Mouse (Mus musculus): ENCODE measurements around the gene Fcf1. TPM values are rescaled to one million over a fixed set of nuclear protein-coding genes. Genes with fewer than 3 reads are reported as not detected.
A peak's percentile ranks its signal among the peaks of the same experiment; 100 is the strongest.

The Fcf1 gene
- polyA plus RNA-seq (2012), result 3.1 and 3.2 TPM in 2 replicates

DNA sequence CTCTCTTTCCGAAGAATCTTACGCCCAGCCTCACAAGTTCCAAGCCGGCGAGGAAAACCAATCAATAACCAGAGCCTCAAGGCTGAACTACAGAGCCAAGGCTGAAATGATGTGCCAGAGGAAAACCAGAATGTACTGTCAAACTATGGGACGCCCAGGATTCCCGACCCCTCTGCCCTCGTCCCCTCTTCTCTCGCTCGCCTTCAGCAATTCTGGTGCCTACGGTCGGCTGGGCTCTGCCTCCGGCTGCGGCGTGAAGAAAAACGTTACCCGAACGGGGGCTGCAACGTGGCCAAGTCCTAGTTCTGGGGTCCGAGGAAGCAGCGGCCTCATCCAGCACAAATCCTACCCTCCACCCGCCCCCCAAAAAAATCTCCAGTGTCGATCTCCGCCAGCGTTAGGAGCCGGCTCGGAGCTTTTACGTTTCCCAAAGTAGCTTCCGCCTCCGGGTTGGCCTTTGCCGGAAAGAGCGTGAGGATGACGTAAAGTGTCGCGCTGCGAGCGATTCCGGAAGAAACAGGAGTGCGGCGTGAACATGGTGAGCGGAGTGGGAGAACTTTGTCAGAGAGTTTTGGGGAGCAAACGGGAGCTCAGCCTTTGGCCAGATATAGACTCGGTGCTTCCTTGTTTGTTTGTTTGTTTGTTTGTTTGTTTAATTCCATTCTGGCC lies at the start of gene Fcf1, which contains the start of gene Arel1:
TSS of gene Fcf1 (plus strand) at position 470 of the 669 bp plus-strand sequence.
TSS of gene Arel1 (minus strand) at position 473 of the 669 bp plus-strand sequence.
- Histone ChIP-seq H3K4me1 (ENCODE audit: control insufficient read depth) (peaks cover 38% of the 10 kb centered on the region), H3K4me3 (replicated peaks) (peak within 1 kb of the TSS; percentile 79), H3K9me3 (ENCODE audit: control insufficient read depth, low read length) (no peaks in the 10 kb centered on the region), H3K36me3 (ENCODE audit: control insufficient read depth) (peaks cover 53% of the 10 kb centered on the region), H3K27me3 (ENCODE audit: control insufficient read depth) (no peaks in the 10 kb centered on the region)
- TF ChIP-seq TAL1 (IDR thresholded peaks at IDR 0.05; ENCODE audit: low read length) (no peak), GATA1 (IDR thresholded peaks at IDR 0.05; ENCODE audit: low read length) (no peak)

DNA sequence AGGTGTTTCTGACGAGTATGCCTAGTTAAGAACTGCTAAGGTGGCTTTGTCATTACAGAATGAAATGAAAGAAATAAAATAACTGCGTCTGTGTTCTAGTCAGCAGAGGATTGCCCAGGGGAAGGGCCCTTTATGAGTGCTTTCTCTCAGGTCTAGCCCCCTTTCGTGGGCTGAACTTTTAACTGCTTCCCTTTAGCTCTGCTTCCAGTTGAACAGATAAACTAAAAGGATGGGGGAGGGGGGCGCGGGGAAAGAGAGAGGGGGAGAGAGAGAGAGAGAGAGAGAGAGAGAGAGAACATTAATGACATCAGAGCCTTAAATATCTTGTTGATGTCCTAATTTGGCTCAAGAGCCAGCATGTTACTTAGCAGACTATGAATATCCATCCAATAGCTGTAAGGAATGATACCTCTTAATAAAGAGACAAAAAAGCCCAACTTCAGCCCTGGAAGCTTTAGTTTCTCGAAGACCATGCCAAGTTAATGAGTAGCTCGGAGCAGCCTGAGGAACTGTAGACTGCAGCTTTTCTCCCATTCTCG lies 48.7 kb upstream of the Fcf1 start:
- Histone ChIP-seq H3K9me3 (ENCODE audit: control insufficient read depth, low read length) (no peaks in the 10 kb centered on the region), H3K4me3 (replicated peaks) (no peak overlapping the region), H3K27me3 (ENCODE audit: control insufficient read depth) (no peaks in the 10 kb centered on the region), H3K4me1 (ENCODE audit: control insufficient read depth) (no peaks in the 10 kb centered on the region), H3K36me3 (ENCODE audit: control insufficient read depth) (peaks cover 100% of the 10 kb centered on the region)
- TF ChIP-seq GATA1 (IDR thresholded peaks at IDR 0.05; ENCODE audit: low read length), result no peak

DNA sequence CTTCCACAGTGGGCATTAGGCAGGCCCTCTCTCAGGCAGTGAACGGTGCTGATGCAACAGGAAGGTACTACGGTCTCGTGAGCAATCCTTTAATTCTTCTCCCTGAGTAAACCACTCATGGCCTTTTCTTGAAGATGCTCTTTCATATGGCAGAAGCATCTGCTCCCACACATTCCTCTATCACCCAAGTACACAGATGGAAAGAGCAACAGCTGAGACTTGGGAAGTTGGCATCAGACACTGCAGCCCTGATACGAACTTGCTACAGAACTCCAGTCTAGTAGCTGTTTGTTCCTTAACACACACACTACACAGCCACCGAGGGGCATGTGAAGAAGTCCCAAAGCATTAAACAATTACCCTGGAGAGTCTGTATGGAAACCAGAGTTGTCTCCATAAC lies 46.4 kb upstream of the Fcf1 start:
- Histone ChIP-seq H3K36me3 (ENCODE audit: control insufficient read depth) (peaks cover 99% of the 10 kb centered on the region), H3K4me3 (replicated peaks) (no peak overlapping the region), H3K27me3 (ENCODE audit: control insufficient read depth) (no peaks in the 10 kb centered on the region), H3K4me1 (ENCODE audit: control insufficient read depth) (no peaks in the 10 kb centered on the region), H3K9me3 (ENCODE audit: control insufficient read depth, low read length) (no peaks in the 10 kb centered on the region)
- TF ChIP-seq TAL1 (IDR thresholded peaks at IDR 0.05; ENCODE audit: low read length), result no peak
- TF ChIP-seq GATA1 (IDR thresholded peaks at IDR 0.05; ENCODE audit: low read length), result no peak

DNA sequence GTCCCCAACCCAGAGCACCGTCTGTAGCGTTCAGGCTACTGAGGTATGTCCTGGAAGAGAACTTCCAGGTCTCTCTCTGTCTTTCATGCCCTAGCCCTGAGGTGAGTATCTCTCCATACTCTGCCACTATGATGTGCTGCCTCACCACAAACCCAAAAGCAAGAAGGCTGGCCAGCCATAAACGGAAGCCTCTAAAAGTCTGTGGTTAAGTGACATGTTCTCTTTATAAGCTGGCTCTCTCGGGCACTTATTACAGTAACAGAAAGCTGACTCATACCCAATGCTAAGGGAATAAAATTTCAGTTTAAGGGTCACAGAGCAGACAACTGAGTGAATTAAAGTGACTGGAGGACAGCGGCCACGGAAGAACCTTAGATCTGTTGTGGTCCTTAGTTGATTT lies 44.2 kb upstream of the Fcf1 start:
- Histone ChIP-seq H3K9me3 (ENCODE audit: control insufficient read depth, low read length) (no peaks in the 10 kb centered on the region), H3K27me3 (ENCODE audit: control insufficient read depth) (no peaks in the 10 kb centered on the region), H3K4me3 (replicated peaks) (no peak overlapping the region), H3K36me3 (ENCODE audit: control insufficient read depth) (peaks cover 99% of the 10 kb centered on the region), H3K4me1 (ENCODE audit: control insufficient read depth) (no peaks in the 10 kb centered on the region)
- no peak for TF ChIP-seq TAL1 (IDR thresholded peaks at IDR 0.05; ENCODE audit: low read length)
- no peak for TF ChIP-seq GATA1 (IDR thresholded peaks at IDR 0.05; ENCODE audit: low read length)

DNA sequence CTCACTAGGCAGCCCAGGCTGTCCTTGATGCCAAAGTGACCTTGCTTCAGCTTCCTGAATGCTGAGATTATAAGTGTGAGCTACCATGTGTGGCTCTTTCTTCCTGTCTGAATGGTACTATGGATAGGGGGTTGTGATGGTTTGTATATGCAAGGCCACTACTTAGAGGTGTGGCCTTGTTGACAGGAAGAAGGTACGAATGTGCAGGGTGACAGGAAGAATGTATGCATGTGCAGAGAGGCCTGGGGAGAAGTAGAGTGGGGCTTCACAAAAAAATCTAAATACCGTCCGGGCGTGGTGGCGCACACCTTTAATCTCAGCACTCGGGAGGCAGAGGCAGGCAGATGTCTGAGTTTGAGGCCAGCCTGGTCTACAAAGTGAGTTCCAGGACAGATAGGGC lies 38.5 kb upstream of the Fcf1 start:
- TF ChIP-seq GATA1 (IDR thresholded peaks at IDR 0.05; ENCODE audit: low read length), result no peak
- TF ChIP-seq TAL1 (IDR thresholded peaks at IDR 0.05; ENCODE audit: low read length), result no peak
- no peak overlapping the region for H3K4me3 ChIP-seq (replicated peaks)
- peaks cover 94% of the 10 kb centered on the region for H3K36me3 ChIP-seq (ENCODE audit: control insufficient read depth)
- H3K27me3 ChIP-seq (ENCODE audit: control insufficient read depth), result no peaks in the 10 kb centered on the region
- H3K4me1 ChIP-seq (ENCODE audit: control insufficient read depth), result no peaks in the 10 kb centered on the region
- no peaks in the 10 kb centered on the region for H3K9me3 ChIP-seq (ENCODE audit: control insufficient read depth, low read length)

DNA sequence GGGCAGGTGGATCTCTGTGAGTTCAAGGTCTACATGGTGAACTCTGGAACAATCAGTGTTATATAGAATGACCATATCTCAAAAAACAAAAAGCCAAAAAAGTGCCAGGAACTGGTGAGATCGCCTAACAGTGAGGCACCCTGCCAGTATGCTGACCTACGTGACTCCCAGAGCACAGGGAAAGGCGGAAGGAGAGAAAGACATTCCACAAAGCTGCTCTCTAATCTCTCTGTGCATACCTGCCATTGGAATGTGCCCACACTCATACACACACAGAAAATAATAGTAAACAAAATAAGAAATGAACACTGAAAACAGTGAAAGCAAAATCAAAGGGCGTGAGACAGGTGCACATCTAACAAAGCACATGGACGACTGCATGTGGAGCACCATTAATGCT lies 35.4 kb upstream of the Fcf1 start:
- H3K4me1 ChIP-seq (ENCODE audit: control insufficient read depth), result no peaks in the 10 kb centered on the region
- H3K36me3 ChIP-seq (ENCODE audit: control insufficient read depth), result peaks cover 89% of the 10 kb centered on the region
- TF ChIP-seq TAL1 (IDR thresholded peaks at IDR 0.05; ENCODE audit: low read length) (no peak), GATA1 (IDR thresholded peaks at IDR 0.05; ENCODE audit: low read length) (no peak)
- H3K9me3 ChIP-seq (ENCODE audit: control insufficient read depth, low read length), result no peaks in the 10 kb centered on the region
- no peaks in the 10 kb centered on the region for H3K27me3 ChIP-seq (ENCODE audit: control insufficient read depth)
- no peak overlapping the region for H3K4me3 ChIP-seq (replicated peaks)

DNA sequence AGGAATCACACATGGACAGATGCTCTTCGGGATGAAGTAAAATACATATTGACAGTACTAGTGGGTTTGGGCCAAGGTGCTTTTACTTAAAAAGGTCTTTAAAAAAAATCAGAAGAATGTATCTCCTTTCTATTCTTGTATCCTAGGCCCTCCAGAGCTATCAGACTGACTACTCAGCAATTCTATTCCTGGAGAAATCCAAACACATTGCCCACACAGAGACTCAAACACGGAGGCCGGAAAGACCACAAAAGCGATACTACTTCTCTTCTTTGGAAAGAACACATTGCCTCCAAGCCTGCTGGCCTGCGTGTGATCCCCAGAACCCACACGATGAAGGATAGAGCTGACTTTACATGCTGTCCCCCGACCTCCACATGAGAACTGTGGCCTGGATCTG lies 31.6 kb upstream of the Fcf1 start:
- no peaks in the 10 kb centered on the region for H3K27me3 ChIP-seq (ENCODE audit: control insufficient read depth)
- H3K36me3 ChIP-seq (ENCODE audit: control insufficient read depth), result peaks cover 89% of the 10 kb centered on the region
- TF ChIP-seq GATA1 (IDR thresholded peaks at IDR 0.05; ENCODE audit: low read length) (no peak), TAL1 (IDR thresholded peaks at IDR 0.05; ENCODE audit: low read length) (no peak)
- H3K4me1 ChIP-seq (ENCODE audit: control insufficient read depth), result peaks cover 6% of the 10 kb centered on the region
- H3K9me3 ChIP-seq (ENCODE audit: control insufficient read depth, low read length), result no peaks in the 10 kb centered on the region
- H3K4me3 ChIP-seq (replicated peaks), result no peak overlapping the region

DNA sequence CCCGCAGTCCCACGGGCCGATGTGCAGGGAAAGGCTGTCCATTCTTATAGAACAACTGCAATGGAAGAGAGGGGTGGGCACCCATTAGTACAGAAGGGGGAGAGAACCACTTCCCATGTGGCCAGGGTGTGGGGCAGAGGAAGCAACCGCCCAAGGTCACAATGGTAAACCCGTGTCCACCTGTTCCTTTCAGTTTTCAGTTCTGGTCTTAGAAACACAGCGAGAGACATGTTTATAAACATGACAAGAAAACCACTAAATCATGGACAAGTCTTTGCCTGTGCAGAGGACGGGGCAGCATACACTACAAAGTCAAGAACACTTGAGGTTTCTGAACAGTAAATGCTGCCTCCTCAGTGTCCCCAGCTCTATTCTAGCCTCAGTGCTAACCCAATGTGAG lies 30.4 kb upstream of the Fcf1 start:
- Histone ChIP-seq H3K36me3 (ENCODE audit: control insufficient read depth) (peaks cover 89% of the 10 kb centered on the region), H3K4me3 (replicated peaks) (no peak overlapping the region), H3K4me1 (ENCODE audit: control insufficient read depth) (peaks cover 15% of the 10 kb centered on the region), H3K27me3 (ENCODE audit: control insufficient read depth) (no peaks in the 10 kb centered on the region), H3K9me3 (ENCODE audit: control insufficient read depth, low read length) (no peaks in the 10 kb centered on the region)
- TF ChIP-seq GATA1 (IDR thresholded peaks at IDR 0.05; ENCODE audit: low read length), result no peak

DNA sequence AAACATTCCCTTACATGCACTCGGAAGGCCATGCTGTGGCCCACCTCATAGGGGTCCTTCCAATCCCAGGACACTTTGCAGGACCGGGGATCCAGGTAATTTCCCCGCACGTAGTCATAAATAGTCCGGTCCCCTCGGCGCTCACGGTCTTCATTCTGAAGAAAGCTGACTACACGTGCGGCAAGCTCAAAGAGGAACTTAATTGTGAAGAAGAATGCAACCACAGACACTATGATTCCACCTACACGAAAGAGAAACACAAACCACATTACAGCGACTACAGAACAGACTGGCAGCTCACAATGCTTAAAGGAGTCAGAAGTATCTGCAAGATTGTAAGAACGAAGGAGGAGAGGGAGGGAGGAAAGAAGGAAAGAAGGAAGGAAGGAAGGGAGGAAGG lies 29.0 kb upstream of the Fcf1 start:
- Histone ChIP-seq H3K36me3 (ENCODE audit: control insufficient read depth) (peaks cover 87% of the 10 kb centered on the region), H3K4me3 (replicated peaks) (no peak overlapping the region), H3K4me1 (ENCODE audit: control insufficient read depth) (peaks cover 16% of the 10 kb centered on the region), H3K9me3 (ENCODE audit: control insufficient read depth, low read length) (no peaks in the 10 kb centered on the region), H3K27me3 (ENCODE audit: control insufficient read depth) (no peaks in the 10 kb centered on the region)
- TF ChIP-seq TAL1 (IDR thresholded peaks at IDR 0.05; ENCODE audit: low read length), result no peak
- TF ChIP-seq GATA1 (IDR thresholded peaks at IDR 0.05; ENCODE audit: low read length), result no peak
